Mouse (Mus musculus): ENCODE results near the gene Cop1. TPM values are rescaled to one million over a fixed set of nuclear protein-coding genes. Genes with fewer than 3 reads are reported as not detected.

Gene Cop1
- total and polyA plus RNA-seq, 3 experiments: 28.3 to 95.1 (median 83.8) TPM

DNA sequence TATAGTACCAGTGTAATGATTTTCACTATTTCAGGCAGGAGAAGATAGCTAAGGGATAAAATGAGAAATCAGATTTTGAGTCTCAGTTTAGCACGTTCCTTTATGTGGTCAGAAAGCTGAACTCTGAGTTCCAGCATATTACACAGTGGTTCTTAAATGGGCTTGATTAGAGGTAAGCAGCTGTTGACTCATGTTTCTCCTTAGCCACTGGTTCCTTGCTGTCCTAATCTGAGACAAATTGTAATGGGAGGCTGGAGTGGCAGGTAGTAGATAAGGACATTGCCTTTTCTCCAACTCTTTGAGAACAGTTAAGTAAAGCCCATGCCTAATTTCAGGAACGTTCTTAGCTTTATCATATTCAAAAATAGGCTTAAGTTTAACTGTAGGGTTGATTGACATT, 3.6 kb downstream of the Cop1 start:
- peaks cover 20 to 22% of the 10 kb centered on the region in 2 experiments for H3K4me1 ChIP-seq (ENCODE audit: control insufficient read depth in 1 of 2, insufficient read depth in 2 of 2, low read length in 2 of 2)
- H3K27me3 ChIP-seq (ENCODE audit: control insufficient read depth in 1 of 2, insufficient read depth in 2 of 2, low read length in 2 of 2): no peaks in the 10 kb centered on the region
- H3K4me3 ChIP-seq (ENCODE audit: control insufficient read depth in 1 of 2, insufficient read depth in 1 of 2, low read depth in 2 of 2, low read length in 2 of 2): no peak overlapping the region
- H3K36me3 ChIP-seq (ENCODE audit: control insufficient read depth in 1 of 2, insufficient read depth in 2 of 2, low read length in 2 of 2): peaks cover 11 to 51% of the 10 kb centered on the region in 2 experiments
- DNase-seq (ENCODE audit: low read depth, low spot score): peak; percentile 61
- TF ChIP-seq TBP (IDR thresholded peaks at IDR 0.05; ENCODE audit: low read depth, low read length): no peak
- 0 out of 2 replicates have a peak, but pooled peaks have one; percentile 15 for TF ChIP-seq MXI1 (IDR thresholded peaks at IDR 0.05; ENCODE audit: low read depth, low read length)
- peak; percentile 67 for TF ChIP-seq TAL1 (IDR thresholded peaks at IDR 0.05; ENCODE audit: low read length)
- TF ChIP-seq BHLHE40 (IDR thresholded peaks at IDR 0.05; ENCODE audit: borderline replicate concordance, low read depth, low read length): peak; percentile 67; the same call in 1 of the 2 replicates
- peak; percentile 85 for TF ChIP-seq RCOR1 (IDR thresholded peaks at IDR 0.05; ENCODE audit: low read depth, low read length)
- TF ChIP-seq SIN3A (IDR thresholded peaks at IDR 0.05; ENCODE audit: low read length): peak; percentile 74; the same call in 1 of the 2 replicates
- peak; percentile 67 for TF ChIP-seq TCF12 (IDR thresholded peaks at IDR 0.05; ENCODE audit: low read depth, low read length)
- TF ChIP-seq MYC (IDR thresholded peaks at IDR 0.05; ENCODE audit: low read depth, low read length): peak; percentile 54; the same call in 1 of the 2 replicates
- peak; percentile 84 for TF ChIP-seq GATA1 (IDR thresholded peaks at IDR 0.05; ENCODE audit: low read depth, low read length)
- TF ChIP-seq EP300 (IDR thresholded peaks at IDR 0.05; ENCODE audit: low read depth in 1 of 2, low read length in 2 of 2): peak; percentile 75 to 83
- TF ChIP-seq JUND (IDR thresholded peaks at IDR 0.05; ENCODE audit: low read depth, low read length): no peak
- TF ChIP-seq MYB (IDR thresholded peaks at IDR 0.05; ENCODE audit: low read depth, low read length): peak; percentile 40; the same call in 1 of the 2 replicates
- TF ChIP-seq MEF2A (IDR thresholded peaks at IDR 0.05; ENCODE audit: extremely low read depth, insufficient replicate concordance, low read depth, low read length, poor library complexity, severe bottlenecking): no peak
- TF ChIP-seq ETS1 (IDR thresholded peaks at IDR 0.05; ENCODE audit: low read depth, low read length): peak; percentile 78
- H3K27ac ChIP-seq (ENCODE audit: control insufficient read depth, low read depth, low read length): no peak overlapping the region
- H3K79me2 ChIP-seq (ENCODE audit: control insufficient read depth, insufficient read depth, low read length, poor library complexity): peaks cover 36% of the 10 kb centered on the region
- H3K9ac ChIP-seq (ENCODE audit: control insufficient read depth, low read depth, low read length, poor library complexity, severe bottlenecking): no peak overlapping the region
- H3K9me3 ChIP-seq (replicated peaks; ENCODE audit: insufficient read depth, low read length): no peaks in the 10 kb centered on the region

- Histone ChIP-seq H3K9ac (ENCODE audit: control insufficient read depth, low read depth, low read length, poor library complexity, severe bottlenecking) (0 out of 2 replicates have a peak overlapping the region, but pooled peaks have one; percentile 22), H3K27me3 (ENCODE audit: control insufficient read depth in 1 of 2, insufficient read depth in 2 of 2, low read length in 2 of 2) (no peaks in the 10 kb centered on the region), H3K27ac (ENCODE audit: control insufficient read depth, low read depth, low read length) (peak overlapping the region; percentile 43; the same call in 1 of the 2 replicates), H3K36me3 (ENCODE audit: control insufficient read depth in 1 of 2, insufficient read depth in 2 of 2, low read length in 2 of 2) (peaks cover 24 to 50% of the 10 kb centered on the region in 2 experiments), H3K9me3 (replicated peaks; ENCODE audit: insufficient read depth, low read length) (no peaks in the 10 kb centered on the region), H3K4me3 (ENCODE audit: control insufficient read depth in 1 of 2, insufficient read depth in 1 of 2, low read depth in 2 of 2, low read length in 2 of 2) (peak overlapping the region in 1 of 2 experiments; percentile 30; a peak in 2 of 4 replicates), H3K4me1 (ENCODE audit: control insufficient read depth in 1 of 2, insufficient read depth in 2 of 2, low read length in 2 of 2) (peaks cover 22 to 24% of the 10 kb centered on the region in 2 experiments), H3K79me2 (ENCODE audit: control insufficient read depth, insufficient read depth, low read length, poor library complexity) (peaks cover 32% of the 10 kb centered on the region)
- DNase-seq (ENCODE audit: low read depth, low spot score): peak; percentile 73
- TF ChIP-seq KAT2A (conservative IDR thresholded peaks at IDR 0.05; ENCODE audit: low read depth, low read length) (no peak), MEF2A (IDR thresholded peaks at IDR 0.05; ENCODE audit: extremely low read depth, insufficient replicate concordance, low read depth, low read length, poor library complexity, severe bottlenecking) (no peak), ZC3H11A (IDR thresholded peaks at IDR 0.05; ENCODE audit: low read depth, low read length) (no peak), E2F4 (IDR thresholded peaks at IDR 0.05; ENCODE audit: borderline replicate concordance, low read depth, low read length) (no peak), JUND (IDR thresholded peaks at IDR 0.05; ENCODE audit: low read depth, low read length) (no peak), ZMIZ1 (IDR thresholded peaks at IDR 0.05; ENCODE audit: low read depth, low read length) (no peak), TAL1 (IDR thresholded peaks at IDR 0.05; ENCODE audit: low read length) (peak; percentile 86), TCF12 (IDR thresholded peaks at IDR 0.05; ENCODE audit: low read depth, low read length) (peak; percentile 91), RAD21 (IDR thresholded peaks at IDR 0.05; ENCODE audit: low read depth, low read length) (no peak), ZNF384 (IDR thresholded peaks at IDR 0.05; ENCODE audit: low read depth, low read length) (no peak), ETS1 (IDR thresholded peaks at IDR 0.05; ENCODE audit: low read depth, low read length) (peak; percentile 67), MAFK (IDR thresholded peaks at IDR 0.05; ENCODE audit: borderline replicate concordance, low read depth, low read length) (no peak), MAZ (IDR thresholded peaks at IDR 0.05; ENCODE audit: low read depth, low read length) (no peak), USF2 (IDR thresholded peaks at IDR 0.05; ENCODE audit: borderline replicate concordance in 1 of 2, insufficient read depth in 1 of 2, low read depth in 1 of 2, low read length in 2 of 2) (no peak), SIN3A (IDR thresholded peaks at IDR 0.05; ENCODE audit: low read length) (peak; percentile 68), NELFE (IDR thresholded peaks at IDR 0.05; ENCODE audit: low read depth, low read length) (no peak), HCFC1 (IDR thresholded peaks at IDR 0.05; ENCODE audit: low read depth, low read length) (peak; percentile 29; the same call in 1 of the 2 replicates), MYC (IDR thresholded peaks at IDR 0.05; ENCODE audit: low read depth, low read length) (peak; percentile 91), CHD2 (IDR thresholded peaks at IDR 0.05; ENCODE audit: low read length) (no peak), USF1 (IDR thresholded peaks at IDR 0.05; ENCODE audit: low read depth, low read length) (peak; percentile 42; the same call in 1 of the 2 replicates), POLR2AphosphoS2 (IDR thresholded peaks at IDR 0.05; ENCODE audit: low read length) (no peak), GABPA (IDR thresholded peaks at IDR 0.05; ENCODE audit: low read depth, low read length) (no peak), TBP (IDR thresholded peaks at IDR 0.05; ENCODE audit: low read depth, low read length) (no peak), EP300 (IDR thresholded peaks at IDR 0.05; ENCODE audit: low read depth in 1 of 2, low read length in 2 of 2) (peak; percentile 81 to 88)
These were observed 6.0 kb downstream of the Cop1 start for GRCm38 (mm10) chr1:159238147-159238546.

Data from MEL (cell line).